Mouse (Mus musculus): ENCODE measurements around the gene Cd3eap.

The Cd3eap gene

GRCm38 (mm10) chr7:19362276-19362675, 3.0 kb upstream of the Cd3eap start:
- DNase-seq (ENCODE audit: low spot score in 2 of 2), result no peak

GRCm38 (mm10) chr7:19361720-19362119, 2.4 kb upstream of the Cd3eap start:
- DNase-seq (ENCODE audit: low spot score in 2 of 2), result peak; percentile 66 to 80

GRCm38 (mm10) chr7:19360944-19361343, 1.7 kb upstream of the Cd3eap start:
- DNase-seq (ENCODE audit: low spot score in 2 of 2), result peak; percentile 87 to 90

DNA sequence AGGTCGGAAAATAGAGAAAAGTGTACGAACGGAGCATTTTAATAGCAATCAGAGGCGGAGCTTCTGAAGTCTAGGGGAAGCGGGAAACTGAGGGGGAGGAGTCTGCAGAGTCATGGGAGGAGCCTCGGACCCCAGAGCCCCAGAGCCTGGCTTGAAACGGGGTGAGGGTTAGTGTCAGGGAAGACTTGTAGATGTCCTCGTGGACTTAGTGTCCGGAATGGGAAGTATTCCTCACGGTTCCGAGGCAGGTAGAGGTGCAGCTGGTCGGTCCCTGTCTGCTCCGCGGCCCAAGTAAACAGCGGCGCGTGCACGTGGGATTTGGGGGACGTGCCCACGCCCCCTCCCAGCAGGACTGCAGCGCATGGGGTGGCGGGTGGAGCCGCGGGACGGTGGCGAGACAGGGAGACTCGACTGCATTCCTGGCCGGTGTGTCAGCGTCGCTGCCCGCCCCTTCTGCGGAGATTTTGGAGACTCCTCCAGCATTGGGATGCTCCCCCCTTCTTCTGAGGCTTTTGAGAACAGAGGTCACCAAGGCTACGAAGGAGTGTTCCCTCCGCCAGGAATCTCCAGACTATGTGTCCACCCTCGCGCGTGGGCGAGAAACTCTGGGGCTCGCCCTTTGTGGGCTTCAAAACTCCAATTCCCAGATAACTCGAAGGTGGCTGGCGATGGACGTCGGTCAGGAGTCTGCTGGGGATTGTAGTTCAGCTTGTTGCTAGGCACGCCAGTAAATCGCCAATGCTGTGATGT, 784 bp upstream of the Cd3eap start:
- peak; percentile 77 for DNase-seq (ENCODE audit: low spot score in 2 of 2)

DNA sequence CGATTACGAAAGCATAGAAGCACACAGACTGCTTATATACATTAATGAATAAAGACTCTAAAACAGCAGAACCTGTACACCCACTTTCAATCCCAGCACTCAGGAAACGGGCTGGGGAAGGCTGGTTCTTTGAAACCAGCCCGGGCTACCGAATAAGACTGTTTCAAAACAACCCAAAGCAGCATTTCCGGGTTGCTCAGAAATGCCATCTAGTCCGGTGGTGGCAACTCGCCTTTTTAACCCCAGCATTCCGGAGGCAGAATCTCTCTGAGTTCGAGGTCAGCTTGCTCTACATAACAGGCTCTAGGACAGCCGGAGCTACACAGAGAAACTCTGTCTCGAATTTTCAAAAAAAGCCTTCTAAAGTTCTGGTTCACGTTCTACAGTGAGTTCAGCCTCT, 649 bp downstream of the Cd3eap start:
- DNase-seq (ENCODE audit: low spot score in 2 of 2), result no peak

- no peak for DNase-seq (ENCODE audit: low spot score in 2 of 2)
Observed at GRCm38 (mm10) chr7:19357381-19358375, 1.6 kb downstream of the Cd3eap start.

GRCm38 (mm10) chr7:19356311-19356710, 3.0 kb downstream of the Cd3eap start:
- no peak for DNase-seq (ENCODE audit: low spot score in 2 of 2)

DNA sequence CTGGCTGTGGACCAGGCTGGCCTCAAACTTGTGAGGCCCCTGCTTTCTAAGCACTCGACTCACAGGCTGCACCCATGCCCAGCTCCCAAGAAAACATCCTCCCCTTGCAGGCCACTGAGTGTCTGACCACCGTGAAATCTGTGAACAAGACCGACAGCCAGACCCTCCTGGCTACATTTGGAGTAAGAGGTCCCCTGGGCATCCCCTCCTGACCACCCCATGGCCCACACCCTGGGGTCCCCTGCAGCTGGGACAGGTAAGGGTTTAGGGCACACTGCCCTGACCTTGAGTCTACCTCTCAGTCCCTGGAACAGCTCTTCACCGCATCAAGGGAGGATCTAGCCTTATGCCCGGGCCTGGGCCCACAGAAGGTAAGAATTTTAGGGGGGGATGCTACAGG, 4.3 kb downstream of the Cd3eap start:
- no peak for DNase-seq (ENCODE audit: low spot score in 2 of 2)

DNA sequence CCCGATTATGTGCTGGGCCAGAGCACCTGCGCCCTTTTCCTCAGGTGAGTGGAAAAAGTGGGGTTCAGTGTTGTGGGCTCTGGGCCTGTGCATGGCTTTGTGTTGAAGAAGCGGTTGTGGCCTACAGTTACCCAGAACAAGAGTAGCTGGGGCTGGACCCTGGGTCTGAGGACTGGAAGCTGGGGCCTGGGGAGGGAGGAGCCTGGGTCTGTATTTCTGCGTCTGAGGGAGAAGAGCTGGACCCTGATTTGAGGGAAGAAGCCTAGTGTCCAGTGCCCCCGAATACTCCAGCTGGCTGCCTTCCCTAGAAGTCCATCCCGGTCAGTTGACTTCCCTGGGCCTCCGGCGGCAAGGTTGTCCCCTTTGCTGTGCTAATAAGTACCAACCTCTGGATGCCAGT, 9.1 kb downstream of the Cd3eap start:
- no peak for DNase-seq (ENCODE audit: low spot score in 2 of 2)

DNA sequence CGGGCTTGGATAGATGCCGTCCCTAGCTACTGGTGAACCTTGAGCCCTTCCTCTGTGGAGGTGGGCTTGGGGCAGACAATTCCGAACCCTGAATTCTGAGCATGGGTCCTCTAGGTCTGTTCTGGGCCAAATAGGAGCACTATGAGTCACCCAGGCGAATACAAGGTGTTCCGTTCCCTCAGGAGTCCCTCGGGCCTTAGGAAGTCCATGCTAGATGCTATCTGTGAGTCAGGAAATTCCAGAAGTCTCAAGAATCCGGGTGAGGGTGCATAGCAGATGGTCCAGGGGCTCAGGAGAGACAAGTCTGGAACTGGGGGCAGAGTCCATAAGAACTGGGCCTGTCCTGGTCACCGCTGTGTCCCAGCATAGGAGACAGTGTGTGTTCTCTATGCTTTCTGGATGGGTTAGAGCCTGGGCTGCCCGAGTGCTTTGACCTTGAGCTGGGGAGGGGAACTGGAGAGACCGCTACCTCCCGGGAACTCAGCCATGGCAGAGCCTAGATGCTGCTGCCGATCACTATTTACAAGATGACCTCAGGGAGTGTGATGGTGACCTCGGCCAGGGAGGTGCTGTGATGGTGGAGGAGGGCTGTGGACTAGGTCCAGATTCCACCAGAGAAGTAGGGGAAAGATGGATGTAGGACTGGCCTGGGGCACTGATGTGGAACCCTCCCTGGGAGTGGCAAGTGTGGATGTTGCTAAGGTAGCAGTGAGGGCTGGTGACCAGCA, 9.9 kb downstream of the Cd3eap start:
- no peak for DNase-seq (ENCODE audit: low spot score in 2 of 2)

DNA sequence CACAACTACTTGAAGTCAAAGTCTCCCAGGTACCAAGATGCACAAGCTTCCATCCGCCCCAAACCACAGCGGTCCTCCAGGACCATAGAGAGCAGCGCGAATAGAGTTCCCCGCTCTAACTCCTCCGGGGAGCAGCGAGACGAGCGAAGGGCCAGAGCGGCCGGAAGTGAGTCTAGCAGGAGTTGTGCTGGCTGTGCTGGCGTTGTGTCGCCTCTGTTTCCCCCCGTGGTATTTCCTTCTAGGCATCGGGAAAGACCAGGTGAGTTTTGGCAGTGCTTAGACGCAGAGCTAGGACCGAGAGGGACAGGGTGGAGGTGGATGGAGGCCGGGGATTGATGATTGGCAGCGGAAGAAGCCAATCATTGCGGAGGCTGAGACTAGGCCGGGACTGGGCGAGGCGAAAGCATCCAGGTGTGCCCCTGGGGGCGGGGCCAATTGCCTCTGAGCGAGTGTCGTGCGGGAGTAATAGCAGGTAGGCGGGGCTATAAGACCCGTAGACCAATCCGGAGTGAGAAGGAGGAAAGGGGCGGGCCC, 14.3 kb downstream of the Cd3eap start:
- DNase-seq (ENCODE audit: low spot score in 2 of 2), result peak; percentile 92 to 93

- no peak for DNase-seq (ENCODE audit: low spot score in 2 of 2)
Observed at GRCm38 (mm10) chr7:19344237-19344847, 14.9 kb downstream of the Cd3eap start, which contains the start of gene Ercc1. Gene Ercc1, plus strand, starts transcription at chr7:19344778.

GRCm38 (mm10) chr7:19343210-19343808, 16.0 kb downstream of the Cd3eap start:
- peak in 1 of 2 experiments; percentile 70 for DNase-seq (ENCODE audit: low spot score in 2 of 2)

- peak; percentile 77 to 88 for DNase-seq (ENCODE audit: low spot score in 2 of 2)
Observed at GRCm38 (mm10) chr7:19342481-19343027, 16.7 kb downstream of the Cd3eap start.

- no peak for DNase-seq (ENCODE audit: low spot score in 2 of 2)
Observed at GRCm38 (mm10) chr7:19341761-19342409, 17.4 kb downstream of the Cd3eap start.

- no peak for DNase-seq (ENCODE audit: low spot score in 2 of 2)
Observed at GRCm38 (mm10) chr7:19341250-19341649, 18.0 kb downstream of the Cd3eap start.

DNA sequence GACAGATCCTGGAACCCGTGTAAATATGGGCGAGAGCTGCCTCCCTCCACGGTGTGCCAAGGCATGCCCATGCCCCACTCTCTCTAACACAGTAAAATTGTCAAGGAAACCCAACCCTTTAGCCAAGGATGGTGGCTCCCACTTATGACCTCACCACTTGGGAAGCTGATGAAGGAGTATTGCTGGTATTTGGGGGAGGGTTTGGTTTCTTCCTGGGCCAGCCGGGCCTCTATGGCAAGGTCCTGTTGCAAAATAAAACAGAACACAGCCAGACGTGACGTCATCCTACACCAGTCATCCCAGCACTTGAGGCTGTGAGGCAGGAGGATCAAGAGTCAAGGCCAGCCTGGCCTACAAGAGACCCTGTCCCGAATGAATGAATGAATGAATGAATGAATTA, 20.7 kb downstream of the Cd3eap start:
- DNase-seq (ENCODE audit: low spot score in 2 of 2), result no peak

DNA sequence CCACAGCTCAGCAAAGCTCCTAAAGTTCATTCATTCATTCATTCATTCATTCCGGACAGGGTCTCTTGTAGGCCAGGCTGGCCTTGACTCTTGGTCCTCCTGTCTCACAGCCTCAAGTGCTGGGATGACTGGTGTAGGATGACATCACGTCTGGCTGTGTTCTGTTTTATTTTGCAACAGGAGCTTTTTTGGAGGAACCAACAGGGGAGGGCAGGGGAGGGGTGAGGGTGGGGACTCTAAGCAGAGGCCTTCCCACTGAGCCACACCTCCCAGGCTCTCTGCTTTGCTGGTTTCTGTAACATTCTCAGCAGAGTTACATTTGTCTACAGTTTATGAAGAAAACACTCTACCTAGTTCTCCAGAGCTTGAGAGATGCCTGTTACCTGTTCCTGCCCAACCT, 21.2 kb downstream of the Cd3eap start:
- DNase-seq (ENCODE audit: low spot score in 2 of 2), result no peak

- no peak for DNase-seq (ENCODE audit: low spot score in 2 of 2)
Observed at GRCm38 (mm10) chr7:19337122-19337521, 22.2 kb downstream of the Cd3eap start.

DNA sequence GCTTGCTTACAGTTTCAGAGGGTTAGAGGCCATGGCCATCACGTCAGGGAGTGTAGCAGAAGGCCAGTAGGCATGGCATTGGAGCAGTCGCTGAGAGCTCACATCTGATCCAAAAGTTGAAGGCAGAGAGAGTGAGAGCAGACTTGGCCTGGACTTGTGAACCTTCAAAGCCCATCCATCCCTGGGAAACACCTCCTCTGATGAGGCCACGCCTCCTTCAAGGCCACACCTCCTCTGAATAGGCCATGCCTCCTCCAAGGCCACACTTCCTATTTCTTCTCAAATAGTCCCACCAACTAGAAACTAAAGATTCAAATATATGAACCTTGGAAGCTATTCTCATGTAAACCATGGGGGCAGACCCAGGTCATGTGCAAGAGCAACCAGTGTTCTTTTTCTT, 23.7 kb downstream of the Cd3eap start:
- DNase-seq (ENCODE audit: low spot score in 2 of 2), result no peak

Measured in urinary bladder, postnatal 4 days (tissue).